Mouse (Mus musculus) MEL (cell line): Measurements from ENCODE around the gene Fgfr2. TPM values are rescaled to one million over a fixed set of nuclear protein-coding genes. Genes with fewer than 3 reads are reported as not detected.

ENCODE experiments used
- DNase-seq: peaks from one replicate; pipeline ENCODE4 v3.0.0; 2011; ENCODE audit warnings: low read depth, low spot score
- H3K27ac ChIP-seq: 2 replicates; pipeline ENCODE4 v1.5.1; 2012; ENCODE audit warnings: low read depth, mild to moderate bottlenecking, control low read depth, low read length, moderate library complexity; ENCODE audit not compliant: control insufficient read depth
- H3K27me3 ChIP-seq, 2 experiments: fragments of 150-350 bp in 1 of 2; sonication (generic) in 1 of 2; 2 replicates each; pipeline ENCODE4 v1.6.1; 2012; ENCODE audit warnings: low read length in 2 of 2, mild to moderate bottlenecking in 2 of 2, improper control_type of control experiment in 1 of 2, moderate library complexity in 1 of 2; ENCODE audit not compliant: insufficient read depth in 2 of 2, control insufficient read depth in 1 of 2
- H3K36me3 ChIP-seq, 2 experiments: 2 replicates each; pipeline ENCODE4 v1.6.1; 2012 to 2014; ENCODE audit warnings: low read length in 2 of 2, improper control_type of control experiment in 1 of 2, inconsistent platforms in 1 of 2, mild to moderate bottlenecking in 1 of 2; ENCODE audit not compliant: insufficient read depth in 2 of 2, control insufficient read depth in 1 of 2
- H3K4me1 ChIP-seq, 2 experiments: fragments of 150-350 bp in 1 of 2; sonication (generic) in 1 of 2; 2 replicates each; pipeline ENCODE4 v1.6.1; 2012; ENCODE audit warnings: low read length in 2 of 2, improper control_type of control experiment in 1 of 2, mild to moderate bottlenecking in 1 of 2; ENCODE audit not compliant: insufficient read depth in 2 of 2, control insufficient read depth in 1 of 2
- H3K4me3 ChIP-seq, 2 experiments: fragments of 150-350 bp in 1 of 2; sonication (generic) in 1 of 2; 2 replicates each; pipeline ENCODE4 v1.5.1; 2012; ENCODE audit warnings: low read depth in 2 of 2, low read length in 2 of 2, mild to moderate bottlenecking in 2 of 2, moderate library complexity in 2 of 2, control low read depth in 1 of 2, improper control_type of control experiment in 1 of 2; ENCODE audit not compliant: control insufficient read depth in 1 of 2, insufficient read depth in 1 of 2
- H3K79me2 ChIP-seq: 2 replicates; pipeline ENCODE4 v1.6.1; 2012; ENCODE audit warnings: mild to moderate bottlenecking, low read length, moderate library complexity; ENCODE audit not compliant: control insufficient read depth, poor library complexity, insufficient read depth
- H3K9ac ChIP-seq: 2 replicates; pipeline ENCODE4 v1.6.1; 2012; ENCODE audit warnings: low read depth, mild to moderate bottlenecking, control low read depth, low read length, moderate library complexity; ENCODE audit not compliant: control insufficient read depth, poor library complexity, severe bottlenecking
- H3K9me3 ChIP-seq: fragments of 150-350 bp; sonication (generic); replicated peaks from 2 replicates; pipeline ENCODE4 v1.6.1; 2012; ENCODE audit warnings: mild to moderate bottlenecking, low read length, improper control_type of control experiment, moderate library complexity; ENCODE audit not compliant: insufficient read depth
- CHD1 ChIP-seq: IDR thresholded peaks from 2 replicates; pipeline ENCODE4 v1.6.1; 2012; ENCODE audit warnings: low read depth, mild to moderate bottlenecking, inconsistent platforms, low read length, improper control_type of control experiment
- CHD2 ChIP-seq: IDR thresholded peaks from 2 replicates; pipeline ENCODE4 v1.6.1; 2011; ENCODE audit warnings: low read length, improper control_type of control experiment
- E2F4 ChIP-seq: IDR thresholded peaks from 2 replicates; pipeline ENCODE4 v1.6.1; 2011; ENCODE audit warnings: low read depth, low read length, improper control_type of control experiment, borderline replicate concordance
- EP300 ChIP-seq, 2 experiments: IDR thresholded peaks; 2 replicates each; pipeline ENCODE4 v1.6.1; 2011; ENCODE audit warnings: improper control_type of control experiment in 2 of 2, low read length in 2 of 2, low read depth in 1 of 2, mild to moderate bottlenecking in 1 of 2
- ETS1 ChIP-seq: IDR thresholded peaks from 2 replicates; pipeline ENCODE4 v1.6.1; 2012; ENCODE audit warnings: low read depth, mild to moderate bottlenecking, inconsistent platforms, low read length, improper control_type of control experiment, moderate library complexity
- GABPA ChIP-seq: IDR thresholded peaks from 2 replicates; pipeline ENCODE4 v1.6.1; 2012; ENCODE audit warnings: low read depth, mild to moderate bottlenecking, inconsistent platforms, low read length, improper control_type of control experiment, moderate library complexity
- GATA1 ChIP-seq: IDR thresholded peaks from 2 replicates; pipeline ENCODE4 v1.6.1; 2011; ENCODE audit warnings: low read depth, low read length, improper control_type of control experiment
- HCFC1 ChIP-seq: IDR thresholded peaks from 2 replicates; pipeline ENCODE4 v1.6.1; 2012; ENCODE audit warnings: low read depth, mild to moderate bottlenecking, inconsistent platforms, low read length, improper control_type of control experiment, moderate library complexity
- KAT2A ChIP-seq: conservative IDR thresholded peaks from 2 replicates; pipeline ENCODE4 v1.6.1; 2012; ENCODE audit warnings: low read depth, low read length, improper control_type of control experiment, inconsistent platforms
- MAZ ChIP-seq: IDR thresholded peaks from 2 replicates; pipeline ENCODE4 v1.6.1; 2012; ENCODE audit warnings: low read depth, mild to moderate bottlenecking, inconsistent platforms, low read length, improper control_type of control experiment
- MEF2A ChIP-seq: IDR thresholded peaks from 2 replicates; pipeline ENCODE4 v1.6.1; 2014; ENCODE audit warnings: low read depth, mild to moderate bottlenecking, inconsistent platforms, low read length, improper control_type of control experiment; ENCODE audit not compliant: poor library complexity, insufficient replicate concordance, severe bottlenecking; ENCODE audit errors: extremely low read depth
- MYB ChIP-seq: IDR thresholded peaks from 2 replicates; pipeline ENCODE4 v1.6.1; 2011; ENCODE audit warnings: mild to moderate bottlenecking, low read depth, low read length, improper control_type of control experiment
- MYC ChIP-seq: IDR thresholded peaks from 2 replicates; pipeline ENCODE4 v1.6.1; 2011; ENCODE audit warnings: low read depth, mild to moderate bottlenecking, low read length, improper control_type of control experiment, moderate library complexity
- POLR2AphosphoS2 ChIP-seq: IDR thresholded peaks from 2 replicates; pipeline ENCODE4 v1.6.1; 2011; ENCODE audit warnings: low read length, improper control_type of control experiment
- POLR2AphosphoS5 ChIP-seq: IDR thresholded peaks from 2 replicates; pipeline ENCODE4 v1.6.1; 2012; ENCODE audit warnings: low read depth, borderline replicate concordance, mild to moderate bottlenecking, inconsistent platforms, low read length, moderate library complexity, mixed read lengths
- RCOR1 ChIP-seq: IDR thresholded peaks from 2 replicates; pipeline ENCODE4 v1.6.1; 2012; ENCODE audit warnings: low read depth, mild to moderate bottlenecking, inconsistent platforms, low read length, improper control_type of control experiment
- SIN3A ChIP-seq: IDR thresholded peaks from 2 replicates; pipeline ENCODE4 v1.6.1; 2012; ENCODE audit warnings: low read length, improper control_type of control experiment, inconsistent platforms
- SMC3 ChIP-seq: IDR thresholded peaks from 2 replicates; pipeline ENCODE4 v1.6.1; 2011; ENCODE audit warnings: low read depth, low read length, improper control_type of control experiment
- TAL1 ChIP-seq: IDR thresholded peaks from 2 replicates; pipeline ENCODE4 v1.6.1; 2012; ENCODE audit warnings: mild to moderate bottlenecking, inconsistent platforms, low read length, moderate library complexity, mixed read lengths
- TBP ChIP-seq: IDR thresholded peaks from 2 replicates; pipeline ENCODE4 v1.8.0; 2011; ENCODE audit warnings: low read depth, low read length, improper control_type of control experiment
- TCF12 ChIP-seq: IDR thresholded peaks from 2 replicates; pipeline ENCODE4 v1.6.1; 2014; ENCODE audit warnings: low read depth, mild to moderate bottlenecking, inconsistent platforms, low read length, improper control_type of control experiment, moderate library complexity
- USF1 ChIP-seq: IDR thresholded peaks from 2 replicates; pipeline ENCODE4 v1.6.1; 2014; ENCODE audit warnings: low read depth, mild to moderate bottlenecking, inconsistent platforms, low read length, improper control_type of control experiment, moderate library complexity
- ZC3H11A ChIP-seq: IDR thresholded peaks from 2 replicates; pipeline ENCODE4 v1.6.1; 2012; ENCODE audit warnings: low read depth, mild to moderate bottlenecking, inconsistent platforms, low read length, improper control_type of control experiment
- ZNF384 ChIP-seq: IDR thresholded peaks from 2 replicates; pipeline ENCODE4 v1.6.1; 2012; ENCODE audit warnings: low read depth, mild to moderate bottlenecking, inconsistent platforms, low read length, improper control_type of control experiment
- polyA plus RNA-seq, 2 experiments: library from polyadenylated mRNA; stranded (reverse) in 1 of 2; unstranded in 1 of 2; fragments of >175 nt in 1 of 2; fragments of >200 nt in 1 of 2; gene quantifications; 2 replicates each; pipeline versions ENCODE4 v1.2.1 to v1.2.4; 2012; ENCODE audit warnings: low replicate concordance in 2 of 2, low read depth in 1 of 2; ENCODE audit not compliant: insufficient read length in 2 of 2, insufficient read depth in 1 of 2, missing spikeins in 1 of 2
- total RNA-seq: library from RNA; depleted of rRNA; stranded (reverse); fragments of 300-350 nt; gene quantifications from 2 replicates; pipeline ENCODE4 v1.2.3, GENCODE M21; 2012

Fgfr2 gene
- total and polyA plus RNA-seq, 3 experiments, result not detected

DNA sequence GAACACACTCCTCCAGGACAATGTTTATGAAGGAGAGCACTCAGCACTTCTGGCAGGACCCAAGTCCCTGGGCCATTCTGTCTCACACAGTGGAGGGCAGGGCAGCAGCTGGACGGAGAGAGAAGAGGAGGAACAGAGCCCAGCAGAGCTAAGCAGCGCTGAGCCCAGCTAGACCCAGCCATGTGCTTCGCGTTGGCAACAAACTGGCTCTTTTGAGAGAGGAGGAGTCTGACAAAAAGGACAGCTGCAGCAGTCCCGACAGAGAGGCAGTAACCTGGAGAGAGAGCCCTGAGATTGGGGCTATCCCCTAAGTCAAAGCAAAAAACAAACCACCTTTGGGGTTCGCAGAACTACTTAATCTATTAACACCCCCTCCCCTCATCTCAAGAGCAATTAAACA lies 312.8 kb downstream of the Fgfr2 start:
- no peaks in the 10 kb centered on the region for H3K27me3 ChIP-seq
- no peak overlapping the region for H3K9ac ChIP-seq
- H3K79me2 ChIP-seq, result peaks cover 47% of the 10 kb centered on the region
- peaks cover 0 to 9% of the 10 kb centered on the region in 2 experiments; a peak in 2 of 4 replicates for H3K36me3 ChIP-seq
- no peak overlapping the region for H3K27ac ChIP-seq
- TF ChIP-seq CHD2, result no peak
- TF ChIP-seq POLR2AphosphoS2, result no peak
- no peak for TF ChIP-seq POLR2AphosphoS5
- TF ChIP-seq SIN3A, result no peak
- TF ChIP-seq GABPA, result no peak
- TF ChIP-seq TAL1, result no peak
- no peak for TF ChIP-seq ZC3H11A
- no peak for TF ChIP-seq KAT2A
- TF ChIP-seq HCFC1, result no peak
- no peak for TF ChIP-seq TCF12
- TF ChIP-seq TBP, result no peak
- TF ChIP-seq GATA1, result no peak
- no peak for TF ChIP-seq ZNF384
- TF ChIP-seq MYB, result no peak
- no peak for TF ChIP-seq ETS1
- TF ChIP-seq SMC3, result no peak
- no peak for TF ChIP-seq MYC
- H3K4me1 ChIP-seq, result peaks cover 5 to 12% of the 10 kb centered on the region in 2 experiments
- no peak for DNase-seq
- no peaks in the 10 kb centered on the region for H3K9me3 ChIP-seq
- H3K4me3 ChIP-seq, result no peak overlapping the region

- no peak for DNase-seq
- Histone ChIP-seq H3K79me2 (peaks cover 50% of the 10 kb centered on the region), H3K36me3 (peaks cover 0 to 16% of the 10 kb centered on the region in 2 experiments; a peak in 2 of 4 replicates), H3K27me3 (no peaks in the 10 kb centered on the region), H3K9me3 (no peaks in the 10 kb centered on the region)
- no peak for TF ChIP-seq EP300 (IDR thresholded peaks at IDR 0.05; ENCODE audit: low read depth in 1 of 2, low read length in 2 of 2)
- TF ChIP-seq RCOR1, result no peak
- TF ChIP-seq POLR2AphosphoS2, result no peak
- TF ChIP-seq MEF2A, result no peak
- no peak for TF ChIP-seq TBP
- no peak for TF ChIP-seq TAL1
- TF ChIP-seq E2F4, result no peak
- TF ChIP-seq CHD1, result no peak
- no peak for TF ChIP-seq TCF12
- no peak for TF ChIP-seq GATA1
- no peak for TF ChIP-seq USF1
- TF ChIP-seq MAZ, result no peak
- no peak for TF ChIP-seq ZC3H11A
- TF ChIP-seq, all 39 proteins: peak for 0
- no peak overlapping the region for H3K9ac ChIP-seq
- no peak overlapping the region for H3K4me3 ChIP-seq
- H3K27ac ChIP-seq, result no peak overlapping the region
- peaks cover 12 to 18% of the 10 kb centered on the region in 2 experiments for H3K4me1 ChIP-seq
Measured at GRCm38 (mm10) chr7:132809721-132810120, 313.4 kb downstream of the Fgfr2 start.
